Mouse (Mus musculus): ENCODE measurements around the gene Gm17027. TPM values are rescaled to one million over a fixed set of nuclear protein-coding genes. Genes with fewer than 3 reads are reported as not detected.
"Not testable (repeated sequence)": the region's sequence is repeated elsewhere in the genome, so short reads cannot be mapped to it uniquely, and the experiment has no call there.

Gm17027 gene
- total RNA-seq (2018; cell fraction: chromatin; rRNA removed), result not detected
- total RNA-seq (2018; cell fraction: cytosol; rRNA removed), result not detected
- not detected for total RNA-seq (2018; cell fraction: nucleus; rRNA removed)
- not detected in 3 replicates for polyA plus RNA-seq (2018)

DNA sequence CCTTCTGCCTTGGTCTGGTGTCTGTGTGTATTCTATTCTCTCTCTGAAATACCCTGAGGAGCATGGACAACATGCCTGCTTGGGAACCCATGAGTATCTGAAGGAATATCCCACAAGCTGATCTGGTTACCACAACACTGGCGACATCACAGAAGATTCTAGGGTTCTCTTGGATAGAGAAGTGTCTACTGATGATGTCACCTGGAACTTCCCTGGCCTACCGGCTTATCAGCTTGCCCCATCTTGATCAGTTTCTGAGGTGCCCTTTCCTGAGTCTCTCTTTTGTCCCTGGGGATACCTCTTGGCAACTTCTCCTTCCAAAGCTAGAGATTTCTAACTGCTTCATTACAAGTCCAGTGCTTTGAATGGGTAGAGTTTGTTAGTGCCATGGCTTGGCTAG is at the start of gene Gm17027:
Gene Gm17027 (minus strand): TSS at position 101 of the 400 bp plus-strand sequence.
- not testable (repeated sequence) for H3K4me3 ChIP-seq (ENCODE audit: inconsistent target); H3K36me3 ChIP-seq (ENCODE audit: inconsistent target); H3K27ac ChIP-seq; H3K79me2 ChIP-seq (ENCODE audit: inconsistent target)
- no CpG with 5 or more reads among the region's 2 CpGs for WGBS (ENCODE audit: missing documents)

DNA sequence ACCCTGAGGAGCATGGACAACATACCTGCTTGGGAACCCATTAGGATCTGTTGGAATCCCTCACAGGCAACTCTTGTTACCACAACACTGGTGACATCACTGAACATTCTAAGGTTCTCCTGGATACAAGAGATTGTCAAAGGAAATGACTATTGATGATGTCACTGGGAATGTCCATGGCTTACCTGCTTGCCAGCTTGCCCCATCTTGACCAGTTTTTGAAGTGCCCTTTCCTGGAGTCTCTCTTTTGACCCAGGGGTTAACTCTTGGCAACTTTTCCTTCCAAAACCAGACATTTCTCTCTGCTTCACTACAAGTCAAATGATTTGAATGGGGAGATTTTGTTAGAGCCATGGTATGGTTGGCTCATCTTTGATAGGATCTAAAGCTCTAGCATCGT is 28.3 kb upstream of the Gm17027 start, which contains the start of gene Gm3573:
Gene Gm3573 (minus strand): TSS at position 101 of the 400 bp plus-strand sequence.
- H3K4me3 ChIP-seq (ENCODE audit: inconsistent target), result not testable (repeated sequence)

DNA sequence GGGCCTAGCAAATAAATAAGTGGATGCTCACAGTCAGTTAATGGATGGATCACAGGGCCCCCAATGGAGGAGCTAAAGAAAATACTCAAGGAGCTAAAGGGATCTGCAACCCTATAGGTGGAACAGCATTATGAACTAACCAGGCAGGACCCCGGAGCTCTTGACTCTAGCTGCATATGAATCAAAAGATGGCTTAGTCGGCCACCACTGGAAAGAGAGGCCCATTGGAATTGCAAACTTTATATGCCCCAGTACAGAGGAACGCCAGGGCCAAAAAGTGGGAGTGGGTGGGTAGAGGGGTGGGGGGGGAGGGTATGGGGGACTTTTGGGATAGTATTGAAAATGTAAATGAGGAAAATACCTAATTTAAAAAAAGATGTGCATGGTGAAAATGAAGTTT is 21.5 kb upstream of the Gm17027 start:
- H3K79me2 ChIP-seq (ENCODE audit: inconsistent target); H3K36me3 ChIP-seq (ENCODE audit: inconsistent target); H3K4me3 ChIP-seq (ENCODE audit: inconsistent target); H3K27ac ChIP-seq: not testable (repeated sequence)
- 70% methylated on average over 3 of the region's 3 CpGs for whole genome bisulfite sequencing (ENCODE audit: missing documents)

More for the DNA sequence above, 28.3 kb upstream of the Gm17027 start, which contains the start of gene Gm3573:
- no CpG with 5 or more reads among the region's 1 CpGs for WGBS (ENCODE audit: missing documents)
- H3K79me2 ChIP-seq (ENCODE audit: inconsistent target); H3K36me3 ChIP-seq (ENCODE audit: inconsistent target); H3K27ac ChIP-seq: not testable (repeated sequence)

DNA sequence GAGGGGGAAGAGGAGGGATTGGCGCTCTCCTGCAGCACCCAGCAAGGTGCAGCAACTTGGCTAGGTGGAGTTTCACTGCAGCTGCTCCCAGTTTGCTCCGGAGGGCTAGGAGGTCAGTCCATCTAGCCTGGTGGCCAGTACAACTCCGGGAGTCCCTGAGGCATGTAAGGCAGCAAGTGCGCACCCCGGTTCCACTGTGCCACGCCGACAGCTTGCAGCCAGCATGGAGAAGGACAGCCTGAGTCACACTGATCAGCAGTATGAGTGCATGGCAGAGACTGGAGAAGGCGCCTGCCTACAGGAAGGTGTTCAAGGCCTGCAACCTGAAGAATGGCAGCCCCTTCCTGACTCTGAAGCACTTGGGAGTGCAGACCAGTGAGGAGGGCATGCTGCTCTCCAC is 27.9 kb downstream of the Gm17027 start:
- H3K79me2 ChIP-seq (ENCODE audit: inconsistent target); H3K27ac ChIP-seq; H3K4me3 ChIP-seq (ENCODE audit: inconsistent target); H3K36me3 ChIP-seq (ENCODE audit: inconsistent target): not testable (repeated sequence)
- 75% methylated on average over 5 of the region's 8 CpGs for WGBS (ENCODE audit: missing documents)

DNA sequence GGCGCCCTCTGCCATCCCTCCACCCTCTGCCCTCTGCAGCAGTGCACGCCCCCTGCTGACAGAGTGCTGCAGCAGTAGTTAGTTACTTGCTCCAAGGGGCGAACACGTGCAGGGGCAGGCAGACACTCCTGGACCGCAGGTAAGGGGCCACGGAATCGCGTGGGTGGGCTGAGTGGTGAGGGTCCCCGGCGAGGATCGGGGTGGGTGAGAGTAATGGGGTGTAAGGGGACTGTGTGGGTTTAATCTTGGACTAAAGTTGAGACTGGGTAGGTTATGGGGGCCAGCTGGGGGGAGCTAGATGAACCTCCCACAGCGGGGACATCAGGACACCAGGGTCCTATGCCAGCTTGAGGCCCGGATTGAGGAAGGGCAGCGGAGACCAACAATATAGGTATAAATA is 28.6 kb downstream of the Gm17027 start:
- H3K79me2 ChIP-seq (ENCODE audit: inconsistent target); H3K4me3 ChIP-seq (ENCODE audit: inconsistent target); H3K27ac ChIP-seq; H3K36me3 ChIP-seq (ENCODE audit: inconsistent target): not testable (repeated sequence)
- no CpG with 5 or more reads among the region's 14 CpGs for WGBS (ENCODE audit: missing documents)

DNA sequence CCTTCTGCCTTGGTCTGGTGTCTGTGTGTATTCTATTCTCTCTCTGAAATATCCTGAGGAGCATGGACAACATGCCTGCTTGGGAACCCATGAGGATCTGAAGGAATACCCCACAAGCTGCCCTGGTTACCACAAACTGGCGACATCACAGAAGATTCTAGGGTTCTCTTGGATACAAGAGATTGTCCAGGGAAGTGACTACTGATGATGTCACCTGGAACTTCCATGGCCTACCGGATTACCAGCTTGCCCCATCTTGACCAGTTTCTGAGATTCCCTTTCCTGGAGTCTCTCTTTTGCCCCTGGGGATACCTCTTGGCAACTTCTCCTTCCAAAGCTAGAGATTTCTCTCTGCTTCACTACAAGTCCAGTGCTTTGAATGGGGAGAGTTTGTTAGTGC is 45.2 kb downstream of the Gm17027 start, which contains the start of gene Gm7951:
Gene Gm7951 (minus strand): TSS at position 101 of the 400 bp plus-strand sequence.
- H3K36me3 ChIP-seq (ENCODE audit: inconsistent target); H3K4me3 ChIP-seq (ENCODE audit: inconsistent target); H3K79me2 ChIP-seq (ENCODE audit: inconsistent target); H3K27ac ChIP-seq: not testable (repeated sequence)
- no CpG with 5 or more reads among the region's 2 CpGs for WGBS (ENCODE audit: missing documents)

Other genes starting within 250 kb of the Gm17027 start
- gene 1700049E17Rik1, start 237.7 kb downstream of the Gm17027 start, polyA plus RNA-seq (2018), result not detected in 3 replicates
- gene 1700024B05Rik, start 218.6 kb downstream of the Gm17027 start, polyA plus RNA-seq (2018), result not detected in 3 replicates
- gene Gm6401, start 194.7 kb downstream of the Gm17027 start, polyA plus RNA-seq (2018), result not detected in 3 replicates
- not detected in 3 replicates for gene Gm3543, start 179.3 kb downstream of the Gm17027 start, polyA plus RNA-seq (2018)
- gene Gm7951, start 45.3 kb downstream of the Gm17027 start, polyA plus RNA-seq (2018), result not detected in 3 replicates
- not detected in 3 replicates for gene Gm3573, start 28.2 kb upstream of the Gm17027 start, polyA plus RNA-seq (2018)
- not detected in 3 replicates for gene Gm17026, start 97.4 kb upstream of the Gm17027 start, polyA plus RNA-seq (2018)
- not detected in 3 replicates for gene Gm9611, start 134.7 kb upstream of the Gm17027 start, polyA plus RNA-seq (2018)
- not detected in 3 replicates for gene Gm7995, start 147.6 kb upstream of the Gm17027 start, polyA plus RNA-seq (2018)

Measured in macrophage (primary cell).